Mouse (Mus musculus): ENCODE data around the gene Dhfr. TPM values are rescaled to one million over a fixed set of nuclear protein-coding genes. Genes with fewer than 3 reads are reported as not detected.

The Dhfr gene
- polyA plus RNA-seq (2015; fragmentation: Nextera tagmentation; extraction: Ambion mirVana), result 15.8 and 16.1 TPM in 2 replicates

- peaks cover 24% of the 10 kb centered on the region; the same call in 1 of the 2 replicates for H3K36me3 ChIP-seq
- peak; percentile 96 for ATAC-seq (ENCODE audit: insufficient number of reproducible peaks, insufficient read depth, low FRiP score, low TSS enrichment, low read depth)
- peaks cover 26% of the 10 kb centered on the region for H3K4me1 ChIP-seq
- WGBS, result under 1% methylated on average over 76 of the region's 76 CpGs
- H3K27me3 ChIP-seq, result no peaks in the 10 kb centered on the region
- no peaks in the 10 kb centered on the region for H3K9me3 ChIP-seq
- peak within 1 kb of the TSS; percentile 65 for H3K4me3 ChIP-seq
- H3K9ac ChIP-seq, result peak within 1 kb of the TSS; percentile 81
- H3K4me2 ChIP-seq, result peak within 1 kb of the TSS; percentile 99
- peak within 1 kb of the TSS; percentile 95 for H3K27ac ChIP-seq
These were observed at the start of gene Dhfr, which contains the start of gene Msh3 for GRCm38 (mm10) chr13:92354456-92355271. TSS of gene Dhfr (plus strand) at chr13:92354726. TSS of gene Msh3 (minus strand) at chr13:92355003.

GRCm38 (mm10) chr13:92305680-92306079, 48.8 kb upstream of the Dhfr start, which contains the start of gene Gm20379:
TSS of gene Gm20379 (plus strand) at chr13:92305980.
- Histone ChIP-seq H3K4me3 (no peak within 1 kb of the TSS), H3K27me3 (no peaks in the 10 kb centered on the region), H3K9ac (no peak within 1 kb of the TSS), H3K9me3 (no peaks in the 10 kb centered on the region), H3K4me1 (peaks cover 7% of the 10 kb centered on the region), H3K27ac (no peak within 1 kb of the TSS), H3K36me3 (peaks cover 35% of the 10 kb centered on the region), H3K4me2 (no peak within 1 kb of the TSS)
- ATAC-seq (ENCODE audit: insufficient number of reproducible peaks, insufficient read depth, low FRiP score, low TSS enrichment, low read depth), result no peak
- WGBS, result 96% methylated on average over 11 of the region's 11 CpGs

GRCm38 (mm10) chr13:92314613-92315012, 39.9 kb upstream of the Dhfr start:
- Histone ChIP-seq H3K4me2 (no peak overlapping the region), H3K4me3 (no peak overlapping the region), H3K36me3 (peaks cover 33% of the 10 kb centered on the region), H3K27ac (no peak overlapping the region), H3K4me1 (no peaks in the 10 kb centered on the region), H3K27me3 (no peaks in the 10 kb centered on the region), H3K9me3 (no peaks in the 10 kb centered on the region), H3K9ac (no peak overlapping the region)
- 89% methylated on average over 5 of the region's 5 CpGs for WGBS
- ATAC-seq (ENCODE audit: insufficient number of reproducible peaks, insufficient read depth, low FRiP score, low TSS enrichment, low read depth), result no peak

- WGBS, result 41% methylated on average over 5 of the region's 5 CpGs
- no peak overlapping the region for H3K9ac ChIP-seq
- H3K4me3 ChIP-seq, result no peak overlapping the region
- H3K4me1 ChIP-seq, result peaks cover 7% of the 10 kb centered on the region
- no peak for ATAC-seq (ENCODE audit: insufficient number of reproducible peaks, insufficient read depth, low FRiP score, low TSS enrichment, low read depth)
- H3K4me2 ChIP-seq, result no peak overlapping the region
- H3K9me3 ChIP-seq, result no peaks in the 10 kb centered on the region
- no peak overlapping the region for H3K27ac ChIP-seq
- peaks cover 28% of the 10 kb centered on the region for H3K36me3 ChIP-seq
- H3K27me3 ChIP-seq, result no peaks in the 10 kb centered on the region
These were observed 33.8 kb upstream of the Dhfr start for GRCm38 (mm10) chr13:92320770-92321169.

- no peak for ATAC-seq (ENCODE audit: insufficient number of reproducible peaks, insufficient read depth, low FRiP score, low TSS enrichment, low read depth)
- no peak overlapping the region for H3K4me3 ChIP-seq
- no peaks in the 10 kb centered on the region for H3K9me3 ChIP-seq
- no peaks in the 10 kb centered on the region for H3K27me3 ChIP-seq
- no peaks in the 10 kb centered on the region for H3K4me1 ChIP-seq
- H3K27ac ChIP-seq, result no peak overlapping the region
- peaks cover 24% of the 10 kb centered on the region; the same call in 1 of the 2 replicates for H3K36me3 ChIP-seq
- WGBS, result 69% methylated on average over 5 of the region's 5 CpGs
- H3K9ac ChIP-seq, result no peak overlapping the region
- no peak overlapping the region for H3K4me2 ChIP-seq
These were observed 28.5 kb upstream of the Dhfr start for GRCm38 (mm10) chr13:92326030-92326429.

GRCm38 (mm10) chr13:92328000-92328399, 26.5 kb upstream of the Dhfr start:
- no peak overlapping the region for H3K4me2 ChIP-seq
- H3K9me3 ChIP-seq, result no peaks in the 10 kb centered on the region
- H3K36me3 ChIP-seq, result peaks cover 18% of the 10 kb centered on the region; the same call in 1 of the 2 replicates
- no peak overlapping the region for H3K27ac ChIP-seq
- ATAC-seq (ENCODE audit: insufficient number of reproducible peaks, insufficient read depth, low FRiP score, low TSS enrichment, low read depth), result no peak
- WGBS, result 78% methylated on average over 2 of the region's 2 CpGs
- H3K4me1 ChIP-seq, result no peaks in the 10 kb centered on the region
- H3K4me3 ChIP-seq, result no peak overlapping the region
- no peak overlapping the region for H3K9ac ChIP-seq
- H3K27me3 ChIP-seq, result no peaks in the 10 kb centered on the region

GRCm38 (mm10) chr13:92330621-92331020, 23.9 kb upstream of the Dhfr start:
- Histone ChIP-seq H3K9me3 (no peaks in the 10 kb centered on the region), H3K27ac (no peak overlapping the region), H3K4me3 (no peak overlapping the region), H3K4me2 (no peak overlapping the region), H3K4me1 (no peaks in the 10 kb centered on the region), H3K9ac (no peak overlapping the region), H3K36me3 (peaks cover 23% of the 10 kb centered on the region), H3K27me3 (no peaks in the 10 kb centered on the region)
- WGBS, result 86% methylated on average over 3 of the region's 3 CpGs
- no peak for ATAC-seq (ENCODE audit: insufficient number of reproducible peaks, insufficient read depth, low FRiP score, low TSS enrichment, low read depth)

GRCm38 (mm10) chr13:92332103-92332879, 22.2 kb upstream of the Dhfr start:
- H3K27me3 ChIP-seq, result no peaks in the 10 kb centered on the region
- 85% methylated on average over 15 of the region's 15 CpGs for WGBS
- no peak overlapping the region for H3K4me2 ChIP-seq
- no peak overlapping the region for H3K27ac ChIP-seq
- H3K4me1 ChIP-seq, result no peaks in the 10 kb centered on the region
- peaks cover 26% of the 10 kb centered on the region for H3K36me3 ChIP-seq
- no peak overlapping the region for H3K9ac ChIP-seq
- H3K4me3 ChIP-seq, result no peak overlapping the region
- ATAC-seq (ENCODE audit: insufficient number of reproducible peaks, insufficient read depth, low FRiP score, low TSS enrichment, low read depth), result no peak
- no peaks in the 10 kb centered on the region for H3K9me3 ChIP-seq

- Histone ChIP-seq H3K4me2 (no peak overlapping the region), H3K4me3 (no peak overlapping the region), H3K4me1 (no peaks in the 10 kb centered on the region), H3K9ac (no peak overlapping the region), H3K27ac (no peak overlapping the region), H3K27me3 (no peaks in the 10 kb centered on the region), H3K9me3 (no peaks in the 10 kb centered on the region), H3K36me3 (peaks cover 33% of the 10 kb centered on the region)
- 0 out of 2 replicates have a peak, but pooled peaks have one; percentile 32 for ATAC-seq (ENCODE audit: insufficient number of reproducible peaks, insufficient read depth, low FRiP score, low TSS enrichment, low read depth)
- 88% methylated on average over 1 of the region's 1 CpGs for WGBS
These were observed 17.7 kb upstream of the Dhfr start for GRCm38 (mm10) chr13:92336857-92337256.

- H3K27me3 ChIP-seq, result no peaks in the 10 kb centered on the region
- H3K27ac ChIP-seq, result no peak overlapping the region
- no peak overlapping the region for H3K4me3 ChIP-seq
- H3K9me3 ChIP-seq, result no peaks in the 10 kb centered on the region
- ATAC-seq (ENCODE audit: insufficient number of reproducible peaks, insufficient read depth, low FRiP score, low TSS enrichment, low read depth), result no peak
- no peaks in the 10 kb centered on the region for H3K4me1 ChIP-seq
- WGBS, result 84% methylated on average over 6 of the region's 6 CpGs
- H3K4me2 ChIP-seq, result no peak overlapping the region
- H3K9ac ChIP-seq, result no peak overlapping the region
- peaks cover 43% of the 10 kb centered on the region for H3K36me3 ChIP-seq
These were observed 16.6 kb upstream of the Dhfr start for GRCm38 (mm10) chr13:92337773-92338462.

GRCm38 (mm10) chr13:92339787-92340186, 14.7 kb upstream of the Dhfr start:
- Histone ChIP-seq H3K4me2 (no peak overlapping the region), H3K9ac (no peak overlapping the region), H3K4me1 (no peaks in the 10 kb centered on the region), H3K9me3 (no peaks in the 10 kb centered on the region), H3K36me3 (peaks cover 57% of the 10 kb centered on the region), H3K4me3 (no peak overlapping the region), H3K27me3 (no peaks in the 10 kb centered on the region), H3K27ac (no peak overlapping the region)
- 88% methylated on average over 3 of the region's 3 CpGs for WGBS
- ATAC-seq (ENCODE audit: insufficient number of reproducible peaks, insufficient read depth, low FRiP score, low TSS enrichment, low read depth), result no peak

Measured in embryonic facial prominence, embryonic 13.5 days (tissue).